Mouse (Mus musculus) brain, embryonic 18.5 days (tissue): ENCODE measurements around the gene Ano7.

ENCODE experiments used
- DNase-seq: peaks from one replicate; pipeline ENCODE4 v3.0.0-alpha.2; 2012; ENCODE audit warnings: low read depth, low spot score

The Ano7 gene

DNA sequence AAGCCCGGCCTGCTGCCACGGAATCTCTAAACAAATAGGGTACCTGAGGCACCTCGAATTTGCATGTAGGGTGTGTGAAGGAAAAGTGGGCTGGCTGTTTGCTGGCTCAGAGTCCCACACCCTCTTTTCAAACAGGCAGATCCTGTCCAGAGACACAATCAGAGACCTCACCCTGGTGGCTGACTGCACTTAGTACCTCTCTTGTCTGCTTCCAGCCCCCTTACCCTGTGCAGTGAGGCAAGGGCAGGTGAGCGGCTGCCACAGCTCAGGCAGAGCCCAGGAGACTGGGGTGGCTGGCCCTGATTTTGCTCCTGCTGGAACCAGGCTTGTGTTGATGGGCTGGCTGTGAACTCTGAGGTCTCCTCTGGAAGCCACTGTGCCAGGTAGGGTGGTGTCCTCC is at the start of gene Ano7:
Ano7 (plus strand) TSS at position 266 of the 400 bp plus-strand sequence.
- no peak for DNase-seq

DNA sequence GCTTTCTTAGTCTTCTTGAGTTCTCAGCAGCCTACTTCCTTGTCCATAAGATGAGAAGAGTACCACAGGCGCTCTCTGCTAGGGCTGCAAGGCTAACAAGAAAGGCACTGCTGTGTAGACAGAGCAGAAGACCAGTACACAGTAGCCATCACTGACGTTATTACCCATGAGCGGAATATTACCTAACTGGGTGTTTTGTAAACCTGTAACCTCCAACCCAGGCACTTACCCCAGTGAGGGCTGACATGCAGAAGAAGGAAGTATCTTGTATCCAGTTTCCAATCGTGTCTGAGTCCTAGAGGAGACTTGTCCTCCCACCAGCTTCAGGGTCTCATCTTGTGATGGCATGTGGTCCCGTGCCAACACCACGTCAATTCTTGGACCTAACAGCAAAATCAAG is 49.8 kb upstream of the Ano7 start:
- DNase-seq: no peak

DNA sequence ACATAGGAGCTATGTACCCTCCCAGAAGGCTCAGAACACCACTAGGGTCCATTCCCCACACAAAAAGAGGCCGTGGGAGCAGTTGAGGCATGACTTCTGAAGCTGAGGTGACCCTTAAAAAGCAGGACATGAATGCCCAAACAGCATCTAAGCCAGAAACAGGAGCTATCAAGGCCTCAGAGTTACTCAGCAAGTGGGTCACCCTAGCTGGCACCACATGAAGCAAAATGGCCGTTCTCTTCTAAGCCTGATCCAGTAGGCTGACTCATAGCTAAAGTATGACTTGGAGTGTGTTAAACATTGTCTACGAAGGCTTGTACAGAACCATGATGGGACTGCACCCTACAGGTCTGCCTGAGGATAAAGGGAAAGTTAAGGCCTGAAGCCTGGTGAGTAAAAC is 47.3 kb upstream of the Ano7 start:
- no peak for DNase-seq

DNA sequence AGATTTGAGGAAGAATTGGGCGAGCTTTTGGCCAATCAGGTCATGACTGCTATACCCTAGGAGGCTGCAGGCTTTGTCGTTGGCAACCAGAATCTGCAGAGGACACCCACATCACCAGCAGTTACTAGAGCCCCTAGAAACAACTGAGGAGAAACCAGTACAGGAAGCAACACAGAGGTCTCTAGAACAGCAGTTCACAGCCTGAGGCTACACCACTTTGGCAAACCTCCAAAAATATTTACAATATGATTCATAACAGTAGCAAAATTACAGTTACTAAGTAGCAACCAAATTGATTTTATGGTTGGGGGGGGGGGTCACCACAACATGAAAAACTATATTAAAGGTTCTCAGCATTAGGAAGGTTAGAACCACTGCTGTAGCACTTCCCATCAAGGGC is 39.1 kb upstream of the Ano7 start:
- DNase-seq: no peak

DNA sequence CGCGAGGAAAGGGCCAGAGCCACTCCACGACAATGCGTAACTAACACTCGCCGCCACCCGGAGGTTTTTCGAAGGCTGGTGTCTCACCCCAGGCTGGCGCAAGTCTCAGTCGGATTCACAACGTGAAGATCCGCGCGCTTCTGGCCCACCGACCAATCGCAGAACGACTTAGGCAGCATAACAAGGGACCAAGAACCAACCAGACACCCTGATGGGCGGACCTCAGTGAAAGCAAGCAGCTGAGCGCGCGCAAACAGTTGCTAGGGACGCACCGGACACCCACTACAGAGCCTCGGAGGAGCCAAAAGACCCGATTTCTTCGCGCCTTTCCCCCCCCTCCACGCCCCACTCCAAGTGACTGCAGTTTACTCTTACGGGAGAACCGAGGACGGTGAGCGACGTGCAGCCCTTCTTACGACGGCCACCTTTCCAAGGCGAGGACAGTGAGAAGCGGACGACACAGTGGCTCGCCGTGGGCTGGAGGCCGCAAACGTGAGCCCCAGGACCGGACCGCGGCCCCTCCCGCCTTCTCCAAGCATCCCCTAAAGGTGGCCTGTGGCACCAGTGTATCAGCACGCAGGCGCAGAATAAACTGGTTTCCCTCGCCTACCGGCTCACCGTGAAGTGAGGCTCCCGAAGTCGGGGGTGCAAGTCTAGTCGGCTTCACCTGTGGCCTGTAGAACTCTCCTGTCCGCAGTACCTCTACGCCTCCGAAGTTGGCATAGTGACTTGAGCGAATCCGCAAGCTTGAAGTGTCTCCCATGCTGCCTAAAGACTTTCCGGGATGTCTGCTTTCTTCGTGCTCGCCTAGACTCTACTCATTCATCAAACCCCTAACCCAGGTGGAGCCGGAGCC is 30.9 kb upstream of the Ano7 start, which contains the start of the genes Ppp1r7 and Pask:
Ppp1r7 (plus strand) TSS at position 207 of the 856 bp plus-strand sequence.
Pask (minus strand) TSS at position 835 of the 856 bp plus-strand sequence.
- DNase-seq: peak; percentile 93

DNA sequence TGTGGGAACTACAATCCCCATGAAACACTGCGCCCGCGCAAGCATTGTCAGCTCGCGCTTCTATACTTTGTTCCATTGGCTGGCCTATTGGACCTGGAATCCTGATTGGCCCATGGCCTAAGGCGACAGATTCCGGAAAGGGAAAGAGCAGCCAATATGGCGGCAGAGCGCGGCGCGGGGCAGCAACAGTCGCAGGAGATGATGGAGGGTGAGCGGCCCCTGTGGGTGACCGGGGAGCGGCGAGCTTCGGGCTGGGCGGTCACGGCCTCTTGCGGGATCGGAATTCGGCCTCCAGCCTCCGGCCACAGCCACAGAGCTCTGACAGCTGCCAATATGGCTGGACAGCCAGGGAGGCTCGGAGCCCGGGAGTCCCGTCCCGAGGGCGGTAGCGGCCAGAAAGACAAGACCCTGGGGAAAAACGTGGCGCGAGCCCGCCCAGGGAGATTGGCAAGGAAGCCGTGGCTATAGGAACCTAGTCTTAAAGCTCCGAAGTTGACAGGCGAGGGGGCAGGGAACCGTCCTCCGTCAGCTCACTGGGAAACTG is 30.2 kb upstream of the Ano7 start:
- DNase-seq: peak; percentile 96

DNA sequence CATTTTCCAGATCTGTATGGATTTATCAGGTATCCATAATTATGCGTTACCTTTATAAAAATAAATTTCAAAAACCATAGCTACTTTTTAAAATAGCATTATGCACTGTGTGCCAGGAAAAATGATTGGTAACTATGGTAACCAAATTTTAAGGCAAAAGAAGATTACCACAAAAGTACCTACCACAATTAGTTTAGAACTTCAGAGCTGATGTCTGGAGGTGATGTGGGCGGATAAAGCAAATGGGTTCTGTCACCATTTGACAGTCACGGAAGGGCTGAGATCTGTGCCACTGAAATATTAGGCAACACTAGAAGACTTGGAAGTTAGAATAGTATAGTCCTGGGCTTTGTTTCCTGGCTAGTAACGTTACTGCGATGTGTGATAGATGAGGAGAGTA is 26.6 kb upstream of the Ano7 start:
- no peak for DNase-seq

DNA sequence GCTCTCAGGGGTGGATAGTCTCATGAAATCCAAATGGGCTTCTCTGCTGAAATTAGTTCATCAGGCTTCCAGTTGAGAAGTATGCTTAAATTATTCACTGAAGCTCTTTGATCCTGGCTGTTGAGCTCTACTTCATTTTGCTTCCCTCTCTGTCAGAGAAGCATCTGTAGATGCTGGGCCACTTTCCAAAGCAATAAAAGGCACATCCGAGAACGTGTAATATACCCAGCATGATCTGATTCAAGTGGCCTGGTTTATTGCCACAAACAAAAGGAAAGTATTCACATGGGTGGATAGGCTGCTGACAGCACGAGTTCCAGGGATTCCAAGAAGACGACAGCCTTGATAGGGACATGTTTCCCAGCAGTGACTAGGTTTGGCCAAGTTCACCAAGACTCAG is 24.0 kb upstream of the Ano7 start:
- DNase-seq: no peak

DNA sequence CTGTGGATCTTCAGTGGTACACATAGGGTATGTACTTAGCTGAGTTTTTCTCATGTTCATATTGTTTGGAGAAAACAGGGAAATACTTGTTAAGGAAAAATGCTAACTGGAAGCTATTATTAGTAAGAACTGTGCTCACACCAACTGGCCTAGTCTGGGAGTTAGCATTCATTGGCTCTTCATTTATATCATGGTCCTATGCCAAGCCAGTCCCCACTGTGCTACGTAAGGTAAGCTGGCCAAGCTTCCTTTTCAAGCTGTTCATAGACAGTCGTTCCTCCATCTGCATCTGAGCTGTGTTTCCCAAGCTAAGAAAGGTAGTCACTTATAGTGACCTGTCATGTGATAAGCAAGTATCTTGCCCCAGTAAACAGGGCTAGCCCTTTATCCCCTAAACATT is 21.0 kb upstream of the Ano7 start:
- DNase-seq: no peak

DNA sequence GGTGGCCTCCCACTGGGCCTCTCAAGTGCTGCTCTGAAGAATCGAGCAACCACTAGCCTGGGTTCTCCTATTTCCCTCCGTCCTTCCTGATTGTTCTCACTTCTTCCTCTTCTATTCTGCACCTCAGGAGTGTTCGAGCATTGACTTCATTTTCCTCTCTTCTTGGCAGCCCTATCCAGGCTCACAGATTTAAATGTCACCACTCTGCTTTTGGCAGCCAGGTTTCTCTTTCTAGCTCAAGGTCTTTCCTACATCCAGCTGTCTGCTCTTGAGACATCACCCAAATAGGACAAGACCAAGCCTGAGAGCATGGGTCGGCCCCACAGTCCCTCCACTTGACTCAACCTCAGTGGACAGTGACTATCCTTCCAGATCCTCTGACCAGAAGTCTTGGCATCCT is 11.1 kb upstream of the Ano7 start:
- no peak for DNase-seq

DNA sequence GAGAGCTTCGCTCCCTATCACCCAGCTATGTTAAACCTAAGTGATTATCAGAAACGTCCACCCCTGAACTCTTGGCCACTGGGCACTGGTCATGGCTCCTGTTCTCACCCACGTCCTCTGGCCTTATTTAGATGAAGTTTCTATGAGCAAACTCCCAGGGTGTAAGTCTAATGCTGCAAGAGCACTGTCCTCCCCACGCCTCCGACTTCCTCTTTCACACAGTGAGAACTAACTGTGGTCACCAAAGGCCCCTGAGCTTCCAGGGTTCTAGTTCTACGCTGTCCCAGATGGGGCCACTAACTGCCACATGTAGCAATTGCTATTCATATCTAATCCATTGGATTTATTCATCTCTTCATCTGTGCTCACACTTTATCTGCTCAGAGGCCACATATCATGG is 8.1 kb upstream of the Ano7 start:
- DNase-seq: no peak

DNA sequence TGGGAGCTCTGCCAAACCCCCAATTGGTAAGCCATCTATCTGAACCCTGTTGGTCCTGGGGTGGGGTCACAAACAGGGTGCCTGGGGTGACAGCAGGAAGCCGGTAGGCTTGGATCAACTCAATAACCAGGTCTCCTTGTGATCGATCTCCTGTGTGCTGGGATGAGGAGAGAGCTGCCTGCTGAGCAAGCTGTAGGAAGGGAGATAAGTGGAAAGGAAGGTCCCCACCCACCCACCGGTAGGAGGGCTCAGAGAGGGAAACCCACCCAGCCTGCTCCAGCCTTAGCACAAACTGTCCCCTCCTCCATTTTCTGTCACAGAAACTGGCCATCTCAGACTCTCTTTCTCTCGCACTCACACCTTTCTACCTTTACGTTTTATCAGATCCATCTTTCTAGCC is 3.6 kb downstream of the Ano7 start:
- no peak for DNase-seq

DNA sequence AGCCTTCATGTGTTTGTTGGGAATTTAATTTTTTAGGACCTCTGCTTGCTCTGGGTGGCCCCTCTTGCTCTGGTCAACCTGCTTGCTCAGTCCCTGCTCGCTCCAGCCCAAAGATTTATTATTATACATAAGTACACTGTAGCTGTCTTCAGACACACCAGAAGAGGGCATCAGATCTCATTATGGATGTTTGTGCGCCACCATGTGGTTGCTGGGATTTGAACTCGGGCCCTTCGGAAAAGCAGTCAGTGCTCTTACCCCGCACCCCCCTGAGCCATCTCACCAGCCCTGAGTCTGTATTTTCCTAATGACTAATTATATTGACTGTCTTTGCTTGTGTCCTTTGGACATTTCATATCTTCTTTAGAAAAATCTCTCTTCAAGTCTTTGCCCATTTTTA is 5.4 kb downstream of the Ano7 start:
- DNase-seq: no peak

DNA sequence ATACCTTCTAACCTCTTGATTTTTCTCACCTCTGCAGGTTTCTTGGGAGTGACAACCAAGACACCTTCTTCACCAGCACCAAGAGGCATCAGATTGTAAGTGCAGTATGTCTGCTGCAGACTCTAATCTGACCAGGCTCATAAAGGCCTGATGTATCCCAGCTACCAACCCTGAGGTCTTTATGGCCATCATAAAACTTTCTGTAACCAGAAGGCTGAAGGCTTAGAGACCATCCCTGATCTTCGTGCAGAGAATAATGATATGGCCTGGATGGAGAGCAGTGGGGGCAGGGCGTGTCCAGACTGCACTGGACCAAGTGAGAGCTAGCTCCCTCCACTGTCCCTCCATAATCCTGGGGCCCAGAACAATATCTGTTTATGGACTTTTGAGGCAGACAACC is 13.5 kb downstream of the Ano7 start:
- DNase-seq: no peak

DNA sequence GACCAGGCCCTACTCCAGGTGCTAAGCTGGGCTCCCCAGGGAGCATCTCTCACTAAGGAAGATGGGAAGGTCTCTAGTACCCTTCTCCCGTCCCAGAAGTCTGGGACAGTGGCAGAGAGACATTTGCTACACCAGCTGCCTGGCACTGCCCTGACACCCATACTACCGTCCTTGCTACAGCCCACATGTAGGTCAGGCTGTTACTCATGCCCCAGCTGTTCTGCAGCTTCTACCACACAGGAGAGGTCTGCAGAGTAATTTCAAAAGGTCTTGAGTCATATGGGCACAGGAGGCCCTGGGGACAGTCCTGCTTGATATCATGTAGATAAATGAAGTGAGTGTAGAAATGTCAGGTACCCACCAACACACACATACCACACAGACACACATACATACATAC is 15.2 kb downstream of the Ano7 start:
- no peak for DNase-seq

DNA sequence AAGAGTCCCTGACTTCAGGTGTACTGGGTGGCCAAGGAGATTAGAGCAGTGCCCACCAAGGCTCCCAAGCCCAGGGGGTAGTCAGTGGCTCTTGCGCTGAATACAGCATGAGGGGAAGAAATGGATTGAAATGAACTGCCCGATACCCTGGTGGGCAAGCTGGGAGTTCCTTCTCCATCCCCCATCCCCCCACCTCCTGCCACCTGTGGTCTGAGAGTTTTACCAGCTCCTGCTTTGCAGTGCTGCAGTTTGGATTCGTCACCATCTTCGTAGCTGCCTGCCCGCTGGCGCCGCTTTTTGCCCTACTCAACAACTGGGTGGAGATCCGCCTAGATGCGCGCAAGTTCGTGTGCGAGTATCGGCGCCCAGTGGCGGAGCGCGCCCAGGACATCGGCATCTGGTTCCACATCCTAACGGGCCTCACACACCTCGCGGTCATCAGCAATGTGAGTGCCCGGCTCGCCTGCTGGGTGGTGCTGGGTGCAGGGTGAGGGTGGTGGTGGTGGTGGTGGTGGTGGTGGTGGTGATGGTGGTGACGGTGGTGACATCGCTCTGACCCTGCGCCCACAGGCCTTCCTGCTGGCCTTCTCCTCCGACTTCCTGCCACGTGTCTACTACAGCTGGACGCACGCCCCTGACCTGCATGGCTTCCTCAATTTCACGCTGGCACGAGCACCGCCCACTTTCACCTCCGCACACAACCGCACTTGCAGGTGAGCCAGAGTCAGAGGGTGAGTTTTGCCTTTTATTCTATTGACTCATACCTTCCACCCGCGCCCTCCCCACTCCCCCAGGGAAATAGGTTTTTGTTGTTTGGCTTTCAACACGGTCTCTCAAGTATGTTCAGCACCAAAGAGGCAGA is 27.7 kb downstream of the Ano7 start:
- no peak for DNase-seq

DNA sequence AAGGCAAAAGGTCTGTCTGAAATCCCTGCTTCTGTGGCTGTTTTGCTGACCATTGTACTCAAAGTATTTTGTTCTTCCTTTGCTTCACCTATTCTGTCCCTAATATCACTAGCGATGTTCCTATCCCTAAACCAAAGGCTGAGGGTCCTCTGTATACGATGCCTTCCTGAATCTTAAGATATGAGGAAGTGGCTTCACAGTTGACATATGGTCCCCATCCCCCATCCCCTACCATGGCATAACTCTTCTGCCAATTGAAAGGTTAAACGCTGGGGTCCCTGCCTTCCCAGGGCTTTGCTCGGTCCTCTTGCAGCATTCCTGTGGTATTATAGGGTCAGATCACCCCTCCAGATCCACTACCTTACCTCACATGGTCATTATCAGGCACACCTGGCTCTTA is 29.7 kb downstream of the Ano7 start:
- no peak for DNase-seq

DNA sequence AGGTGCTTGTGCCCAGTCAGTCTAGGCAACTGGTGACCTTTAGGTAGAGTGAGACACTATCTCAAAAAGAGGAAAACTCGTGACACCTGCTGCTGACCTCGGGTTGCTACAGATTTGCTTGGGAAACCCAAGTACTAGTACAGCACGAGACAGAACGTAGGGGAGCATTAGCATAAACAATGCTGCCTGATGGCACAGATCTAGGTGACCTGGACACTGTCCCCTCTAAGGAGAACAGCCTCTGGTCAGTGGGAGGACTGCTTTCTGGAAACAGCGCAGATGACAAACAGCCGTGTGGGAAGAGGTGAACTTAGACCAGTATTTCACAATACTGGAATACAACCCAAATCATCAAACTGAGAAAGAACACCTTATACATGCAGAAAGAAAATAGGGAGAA is 58.4 kb downstream of the Ano7 start:
- DNase-seq: no peak

DNA sequence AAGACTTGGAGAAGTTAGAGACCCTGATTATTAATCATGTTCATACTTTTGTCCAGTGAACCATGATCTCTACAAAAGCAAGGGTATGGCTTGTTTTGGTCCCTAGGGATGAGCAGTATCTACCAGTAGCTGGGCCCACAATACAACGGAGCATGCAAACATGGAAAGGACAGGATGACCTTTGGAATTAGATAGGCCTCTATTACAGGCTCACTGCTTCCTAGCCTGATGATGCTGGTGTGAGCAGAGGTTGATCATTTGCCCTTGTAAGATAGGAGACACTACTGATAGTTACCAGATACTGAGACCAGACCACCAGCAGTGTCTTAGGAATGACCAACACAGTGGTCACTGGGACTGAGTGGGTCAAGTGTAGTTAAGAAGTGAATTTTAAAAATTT is 65.6 kb downstream of the Ano7 start:
- DNase-seq: no peak

DNA sequence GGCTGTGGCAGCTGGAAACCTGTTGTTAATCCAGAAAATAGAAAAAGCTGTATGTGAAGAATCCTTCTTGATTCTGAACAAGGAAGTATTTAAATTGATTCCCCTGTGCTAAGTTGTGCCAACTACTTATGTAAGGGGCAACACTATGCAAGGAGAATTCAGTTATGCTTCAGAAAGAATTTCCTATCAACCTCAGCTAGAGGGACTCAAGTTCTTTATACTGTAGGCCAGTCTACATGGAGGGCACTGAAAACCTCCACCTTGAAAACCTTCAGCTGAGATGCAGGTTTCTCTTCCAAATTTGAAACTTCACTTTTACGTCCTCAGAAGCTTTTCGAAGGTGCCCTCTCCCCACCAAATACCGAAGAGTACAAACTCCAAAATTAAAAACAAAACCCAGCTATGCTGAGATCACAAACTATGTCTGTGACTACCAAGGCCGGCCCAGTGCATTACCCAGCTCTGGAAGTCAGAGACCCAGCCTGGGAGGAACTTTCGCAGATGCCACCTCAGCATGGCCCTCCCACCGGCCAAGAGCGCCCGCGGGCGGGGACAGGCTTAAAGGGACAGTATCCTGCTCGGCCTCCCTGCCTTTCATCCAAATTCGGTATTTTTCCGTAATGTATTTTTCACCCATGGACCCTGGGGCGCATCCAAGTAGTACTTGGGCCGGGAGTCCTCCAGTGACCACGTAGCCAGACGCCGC is 70.8 kb downstream of the Ano7 start:
- no peak for DNase-seq

DNA sequence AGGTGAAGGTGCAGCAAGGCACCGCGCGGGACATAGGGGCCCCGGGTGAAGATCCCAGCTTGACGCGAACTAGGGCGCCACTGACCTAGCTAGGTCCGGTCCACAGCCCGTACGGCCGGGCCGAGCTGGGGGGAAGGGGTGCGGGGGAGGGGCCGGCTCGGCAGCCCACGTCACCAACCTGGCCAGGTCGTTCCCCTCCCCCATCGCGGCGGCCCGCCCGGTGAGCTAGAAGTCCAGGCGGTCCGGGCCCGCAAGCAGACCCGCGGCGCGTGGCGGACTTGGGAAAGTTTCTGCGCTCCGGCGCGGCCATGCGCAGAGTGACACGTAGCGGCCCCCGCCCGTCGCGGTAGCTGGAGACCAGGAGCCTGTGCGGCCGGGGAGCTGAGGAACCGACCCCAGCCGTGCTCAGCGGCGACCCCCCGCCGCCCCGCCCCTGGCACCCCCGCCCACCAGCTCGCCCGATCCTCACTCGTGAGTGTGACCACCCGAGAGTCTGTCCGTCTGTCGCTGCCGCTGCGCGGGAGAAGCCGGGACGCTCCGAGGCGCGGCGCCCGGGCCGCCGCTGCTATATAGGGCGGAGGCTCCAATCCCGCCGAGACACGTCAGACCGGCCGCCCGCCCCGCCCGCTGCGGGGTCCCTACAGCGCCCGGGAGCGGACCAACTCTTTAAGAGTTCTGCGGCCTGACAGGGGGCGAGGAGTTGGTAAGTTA is 71.5 kb downstream of the Ano7 start:
- no peak for DNase-seq
